Mouse (Mus musculus) limb, embryonic 15.5 days (tissue): ENCODE results near the gene Tdrd7. TPM values are rescaled to one million over a fixed set of nuclear protein-coding genes. Genes with fewer than 3 reads are reported as not detected.

Experiments used
- ATAC-seq: fragments of 200-750 bp; cut with Nextera tagmentation; 2 replicates; pipeline ENCODE4 v1.8.0; 2017; ENCODE audit warnings: low read depth, moderate TSS enrichment; ENCODE audit not compliant: insufficient number of reproducible peaks, low FRiP score, low TSS enrichment
- H3K27ac ChIP-seq: fragments of 300-500 bp; sonication (generic); 2 replicates; pipeline ENCODE4 v1.5.1; 2015; ENCODE audit warnings: moderate library complexity, mild to moderate bottlenecking, inconsistent platforms
- H3K27me3 ChIP-seq: fragments of 300-500 bp; sonication (generic); 2 replicates; pipeline ENCODE4 v1.6.1; 2015; ENCODE audit warnings: inconsistent platforms
- H3K36me3 ChIP-seq: fragments of 300-500 bp; sonication (generic); 2 replicates; pipeline ENCODE4 v1.6.1; 2015; ENCODE audit warnings: inconsistent platforms
- H3K4me1 ChIP-seq: fragments of 300-500 bp; sonication (generic); 2 replicates; pipeline ENCODE4 v1.6.1; 2015; ENCODE audit warnings: inconsistent platforms
- H3K4me2 ChIP-seq: fragments of 300-500 bp; sonication (generic); 2 replicates; pipeline ENCODE4 v1.6.1; 2015; ENCODE audit warnings: mild to moderate bottlenecking, inconsistent platforms
- H3K4me3 ChIP-seq: fragments of 300-500 bp; sonication (generic); 2 replicates; pipeline ENCODE4 v1.5.1; 2015; ENCODE audit warnings: mild to moderate bottlenecking, inconsistent platforms
- H3K9ac ChIP-seq: fragments of 300-500 bp; sonication (generic); 2 replicates; pipeline ENCODE4 v1.6.1; 2015; ENCODE audit warnings: inconsistent platforms
- H3K9me3 ChIP-seq: fragments of 300-500 bp; sonication (generic); 2 replicates; pipeline ENCODE4 v1.6.1; 2016; ENCODE audit warnings: inconsistent platforms
- WGBS: fragments of 180-500 bp; shearing (Covaris S2); methylation state at CpG from one replicate; pipeline ENCODE4 v1.1.7; 2015; 5-methylcytosine and 5-hydroxymethylcytosine counted together
- polyA plus RNA-seq: library from polyadenylated mRNA; unstranded; fragments of >200 nt; fragmentation: Nextera tagmentation; extraction: Ambion mirVana; gene quantifications from 2 replicates; pipeline ENCODE4 v1.2.1, GENCODE M21; 2015

Gene Tdrd7
- polyA plus RNA-seq, 1 experiment from 2014 or later = 13.2 TPM

- no peaks in the 10 kb centered on the region for H3K9me3 ChIP-seq
- WGBS = 58% methylated on average over 9 of the region's 9 CpGs
- H3K27me3 ChIP-seq = peaks cover 12% of the 10 kb centered on the region
- H3K4me2 ChIP-seq = no peak overlapping the region
- no peak overlapping the region for H3K4me3 ChIP-seq
- ATAC-seq = no peak
- H3K36me3 ChIP-seq = no peaks in the 10 kb centered on the region
- H3K4me1 ChIP-seq = no peaks in the 10 kb centered on the region
- H3K27ac ChIP-seq = no peak overlapping the region
- no peak overlapping the region for H3K9ac ChIP-seq
Measured at GRCm38 (mm10) chr4:46032448-46032847, 67.3 kb downstream of the Tdrd7 start.

- no peak overlapping the region for H3K4me3 ChIP-seq
- no peak overlapping the region for H3K9ac ChIP-seq
- no peaks in the 10 kb centered on the region for H3K36me3 ChIP-seq
- ATAC-seq = no peak
- no peak overlapping the region for H3K4me2 ChIP-seq
- WGBS = 63% methylated on average over 2 of the region's 2 CpGs
- no peaks in the 10 kb centered on the region for H3K4me1 ChIP-seq
- H3K27me3 ChIP-seq = peaks cover 20% of the 10 kb centered on the region
- no peak overlapping the region for H3K27ac ChIP-seq
- H3K9me3 ChIP-seq = no peaks in the 10 kb centered on the region
Measured at GRCm38 (mm10) chr4:46033197-46033596, 68.1 kb downstream of the Tdrd7 start.

- Histone ChIP-seq H3K9ac (peak overlapping the region; percentile 37; the same call in 1 of the 2 replicates), H3K27ac (no peak overlapping the region), H3K4me2 (peak overlapping the region; percentile 94), H3K9me3 (no peaks in the 10 kb centered on the region), H3K36me3 (no peaks in the 10 kb centered on the region), H3K4me1 (peaks cover 28% of the 10 kb centered on the region), H3K27me3 (peaks cover 51% of the 10 kb centered on the region), H3K4me3 (peak overlapping the region; percentile 56)
- 7% methylated on average over 12 of the region's 12 CpGs for WGBS
- no peak for ATAC-seq
Measured at GRCm38 (mm10) chr4:46038591-46038891, 73.4 kb downstream of the Tdrd7 start.

GRCm38 (mm10) chr4:46038892-46039751 lies 74.0 kb downstream of the Tdrd7 start, which contains the start of gene Tmod1:
Gene Tmod1, plus strand, starts transcription at chr4:46038935.
- Histone ChIP-seq H3K4me3 (peak within 1 kb of the TSS; percentile 56), H3K36me3 (no peaks in the 10 kb centered on the region), H3K4me1 (peaks cover 28% of the 10 kb centered on the region), H3K27ac (0 out of 2 replicates have a peak within 1 kb of the TSS, but pooled peaks have one; percentile 27), H3K27me3 (peaks cover 51% of the 10 kb centered on the region), H3K4me2 (peak within 1 kb of the TSS; percentile 94), H3K9me3 (no peaks in the 10 kb centered on the region), H3K9ac (peak within 1 kb of the TSS; percentile 37)
- no peak for ATAC-seq
- WGBS = under 1% methylated on average over 69 of the region's 72 CpGs

- Histone ChIP-seq H3K4me2 (peak overlapping the region; percentile 94; the same call in 1 of the 2 replicates), H3K4me1 (peaks cover 28% of the 10 kb centered on the region), H3K9me3 (no peaks in the 10 kb centered on the region), H3K4me3 (peak overlapping the region; percentile 56), H3K27ac (no peak overlapping the region), H3K36me3 (no peaks in the 10 kb centered on the region), H3K9ac (no peak overlapping the region), H3K27me3 (peaks cover 51% of the 10 kb centered on the region)
- WGBS = 19% methylated on average over 6 of the region's 6 CpGs
- no peak for ATAC-seq
Measured at GRCm38 (mm10) chr4:46039899-46040298, 74.8 kb downstream of the Tdrd7 start.

GRCm38 (mm10) chr4:46040594-46041192 lies 75.6 kb downstream of the Tdrd7 start:
- H3K27me3 ChIP-seq = peaks cover 51% of the 10 kb centered on the region
- 0 out of 2 replicates have a peak overlapping the region, but pooled peaks have one; percentile 1 for H3K4me3 ChIP-seq
- H3K4me2 ChIP-seq = no peak overlapping the region
- ATAC-seq = no peak
- H3K36me3 ChIP-seq = no peaks in the 10 kb centered on the region
- H3K27ac ChIP-seq = no peak overlapping the region
- 20% methylated on average over 9 of the region's 9 CpGs for WGBS
- H3K9ac ChIP-seq = no peak overlapping the region
- no peaks in the 10 kb centered on the region for H3K9me3 ChIP-seq
- H3K4me1 ChIP-seq = peaks cover 28% of the 10 kb centered on the region

GRCm38 (mm10) chr4:46041761-46042504 lies 76.8 kb downstream of the Tdrd7 start:
- 27% methylated on average over 7 of the region's 7 CpGs for WGBS
- no peak overlapping the region for H3K27ac ChIP-seq
- H3K36me3 ChIP-seq = no peaks in the 10 kb centered on the region
- H3K4me3 ChIP-seq = no peak overlapping the region
- no peak for ATAC-seq
- H3K9ac ChIP-seq = no peak overlapping the region
- H3K27me3 ChIP-seq = peaks cover 50% of the 10 kb centered on the region
- no peaks in the 10 kb centered on the region for H3K9me3 ChIP-seq
- H3K4me1 ChIP-seq = peaks cover 28% of the 10 kb centered on the region
- H3K4me2 ChIP-seq = no peak overlapping the region

- Histone ChIP-seq H3K27ac (no peak overlapping the region), H3K4me2 (no peak overlapping the region), H3K4me3 (no peak overlapping the region), H3K36me3 (no peaks in the 10 kb centered on the region), H3K9ac (no peak overlapping the region), H3K9me3 (no peaks in the 10 kb centered on the region), H3K4me1 (peaks cover 28% of the 10 kb centered on the region), H3K27me3 (peaks cover 45% of the 10 kb centered on the region)
- no peak for ATAC-seq
- WGBS = 49% methylated on average over 5 of the region's 5 CpGs
Measured at GRCm38 (mm10) chr4:46042505-46042850, 77.3 kb downstream of the Tdrd7 start.

GRCm38 (mm10) chr4:46043361-46043760 lies 78.2 kb downstream of the Tdrd7 start:
- Histone ChIP-seq H3K27me3 (peaks cover 36% of the 10 kb centered on the region), H3K9ac (no peak overlapping the region), H3K4me1 (peaks cover 27% of the 10 kb centered on the region), H3K27ac (no peak overlapping the region), H3K9me3 (no peaks in the 10 kb centered on the region), H3K36me3 (no peaks in the 10 kb centered on the region), H3K4me3 (no peak overlapping the region), H3K4me2 (no peak overlapping the region)
- 57% methylated on average over 8 of the region's 8 CpGs for WGBS
- no peak for ATAC-seq

- H3K9ac ChIP-seq = no peak overlapping the region
- no peak overlapping the region for H3K4me3 ChIP-seq
- H3K9me3 ChIP-seq = no peaks in the 10 kb centered on the region
- H3K27ac ChIP-seq = no peak overlapping the region
- H3K4me1 ChIP-seq = no peaks in the 10 kb centered on the region
- peaks cover 3% of the 10 kb centered on the region; the same call in 1 of the 2 replicates for H3K27me3 ChIP-seq
- H3K36me3 ChIP-seq = no peaks in the 10 kb centered on the region
- 61% methylated on average over 4 of the region's 4 CpGs for WGBS
- ATAC-seq = no peak
- no peak overlapping the region for H3K4me2 ChIP-seq
Measured at GRCm38 (mm10) chr4:46047971-46048370, 82.8 kb downstream of the Tdrd7 start.

GRCm38 (mm10) chr4:46048418-46048817 lies 83.3 kb downstream of the Tdrd7 start:
- H3K4me1 ChIP-seq = no peaks in the 10 kb centered on the region
- 85% methylated on average over 7 of the region's 7 CpGs for WGBS
- H3K9me3 ChIP-seq = no peaks in the 10 kb centered on the region
- H3K36me3 ChIP-seq = no peaks in the 10 kb centered on the region
- H3K27me3 ChIP-seq = no peaks in the 10 kb centered on the region
- H3K9ac ChIP-seq = no peak overlapping the region
- H3K27ac ChIP-seq = no peak overlapping the region
- ATAC-seq = no peak
- H3K4me3 ChIP-seq = no peak overlapping the region
- H3K4me2 ChIP-seq = no peak overlapping the region
